Mouse (Mus musculus): ENCODE data around the gene BC048562.

BC048562 gene

DNA sequence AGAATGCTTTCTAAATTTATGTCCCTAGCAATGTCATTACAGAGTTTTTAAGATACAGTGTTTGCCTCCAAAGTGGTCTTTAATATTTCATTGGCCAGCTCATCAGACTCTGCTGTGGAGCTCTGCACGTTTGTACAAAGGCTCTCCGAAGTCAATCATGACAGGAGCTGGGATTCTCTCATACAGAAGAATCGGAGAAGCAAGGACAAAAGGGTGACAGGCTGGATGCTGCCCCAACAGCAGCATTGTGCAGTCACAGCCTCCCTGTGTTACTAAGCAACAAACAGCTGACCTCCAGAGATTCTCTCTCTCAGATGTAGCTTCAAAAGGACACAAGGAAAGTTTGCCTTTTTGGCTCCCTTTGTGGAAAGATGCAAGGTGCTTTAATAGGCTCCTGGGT lies at the start of gene BC048562:
BC048562 (plus strand) TSS at position 301 of the 400 bp plus-strand sequence.
- no peak for DNase-seq

- DNase-seq, result no peak
Observed at GRCm38 (mm10) chr9:108386816-108387215, 49.5 kb upstream of the BC048562 start.

- DNase-seq, result no peak
Observed at GRCm38 (mm10) chr9:108388601-108389000, 47.7 kb upstream of the BC048562 start.

DNA sequence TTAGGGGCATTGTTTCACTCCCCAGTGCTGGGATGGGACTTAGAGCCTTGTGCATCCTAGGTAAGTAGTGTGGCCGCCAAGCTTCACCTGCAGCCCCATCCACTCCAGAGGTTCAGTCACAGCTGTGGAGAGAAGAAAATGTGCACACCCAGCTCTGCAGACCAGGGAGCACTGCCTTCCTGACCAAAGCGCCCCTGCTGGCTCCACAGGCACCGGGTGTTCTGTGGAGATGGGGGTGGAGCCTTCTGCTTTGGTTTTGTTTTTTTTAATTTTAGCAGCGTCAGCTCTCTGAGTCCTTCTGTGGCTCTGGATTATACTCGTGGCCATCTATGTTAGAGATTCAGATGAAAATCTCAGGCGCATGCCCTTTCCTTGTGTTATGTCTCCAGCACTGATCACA lies 47.1 kb upstream of the BC048562 start:
- DNase-seq, result no peak

DNA sequence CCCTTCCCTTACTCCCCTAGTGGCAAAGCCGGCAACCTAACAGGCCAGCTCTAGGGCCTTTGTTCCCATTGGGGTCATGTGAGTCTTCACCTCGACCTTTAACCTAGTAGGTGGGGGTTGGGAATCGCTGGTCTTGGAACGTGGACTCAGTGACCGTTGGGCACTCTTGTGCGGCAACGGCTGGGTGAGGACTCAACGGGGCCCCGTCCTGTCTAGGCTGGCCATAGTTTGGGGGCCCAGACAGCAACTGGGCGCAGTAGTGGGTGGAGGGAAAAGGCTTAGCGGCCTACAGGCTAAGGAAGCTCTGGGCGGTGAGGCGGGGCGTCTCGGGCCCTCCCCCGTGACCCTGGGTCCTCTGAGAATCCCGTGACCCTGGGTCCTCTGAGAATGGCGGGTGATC lies 43.6 kb upstream of the BC048562 start, which contains the start of gene 1700102P08Rik:
1700102P08Rik (plus strand) TSS at position 130 of the 400 bp plus-strand sequence.
- DNase-seq, result no peak

GRCm38 (mm10) chr9:108394191-108394590 lies 42.1 kb upstream of the BC048562 start:
- no peak for DNase-seq

DNA sequence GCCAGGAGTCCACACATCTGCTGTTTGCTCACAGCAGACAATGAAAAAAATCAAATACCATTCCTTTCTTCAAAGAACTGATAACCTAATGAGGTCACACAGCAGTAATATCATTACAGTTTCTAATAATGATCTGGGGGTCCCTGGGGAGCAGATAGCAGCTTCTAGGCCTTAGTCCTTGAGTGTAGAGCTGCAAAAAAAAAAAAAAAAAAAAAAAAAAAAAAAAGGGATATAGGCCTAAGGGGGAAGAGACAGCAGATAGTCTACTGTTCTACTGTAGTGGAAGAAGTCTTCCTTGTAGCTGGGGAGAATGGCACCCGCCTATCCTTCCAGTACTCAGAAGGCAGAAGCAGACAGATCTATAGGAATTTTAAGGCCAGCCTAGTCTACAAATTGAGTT lies 40.9 kb upstream of the BC048562 start:
- DNase-seq, result no peak

GRCm38 (mm10) chr9:108398324-108398723 lies 38.0 kb upstream of the BC048562 start:
- no peak for DNase-seq

DNA sequence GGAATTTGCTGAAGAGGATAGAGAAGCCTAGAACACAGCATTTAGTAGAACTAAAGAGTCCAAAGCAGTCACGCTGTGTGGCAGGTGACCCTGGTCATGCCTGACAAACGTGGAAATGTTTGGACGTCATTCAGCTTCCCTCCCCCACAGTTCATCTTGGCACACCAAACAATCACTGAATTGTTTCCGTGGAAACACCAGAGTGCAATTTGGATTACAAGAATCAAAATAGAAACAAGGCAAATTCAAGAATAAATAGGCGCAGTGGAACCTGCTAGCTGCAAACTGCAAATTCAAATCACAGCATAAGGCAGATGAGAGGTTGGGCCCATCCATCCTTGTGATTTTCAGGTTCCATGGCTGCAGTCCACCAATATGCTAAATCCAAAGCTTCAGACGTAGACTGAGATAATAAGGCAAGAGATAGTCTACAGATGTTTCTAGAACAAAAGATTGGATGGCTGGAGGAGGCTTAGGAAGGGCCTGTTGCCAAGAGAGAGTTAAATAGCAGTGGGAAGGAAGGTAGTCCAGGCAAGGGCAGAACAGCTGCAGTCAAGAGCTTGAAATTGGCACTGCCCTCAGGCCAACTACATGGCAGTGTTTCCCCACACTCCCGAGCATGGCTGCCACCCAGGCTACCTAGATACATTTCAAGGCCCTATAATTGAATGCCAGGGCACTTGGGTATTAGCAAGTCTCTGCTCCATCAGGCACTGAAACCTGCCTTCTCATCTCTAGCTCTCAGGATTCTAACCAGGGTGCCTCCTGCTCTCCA lies 34.9 kb upstream of the BC048562 start:
- DNase-seq, result peak; percentile 65

DNA sequence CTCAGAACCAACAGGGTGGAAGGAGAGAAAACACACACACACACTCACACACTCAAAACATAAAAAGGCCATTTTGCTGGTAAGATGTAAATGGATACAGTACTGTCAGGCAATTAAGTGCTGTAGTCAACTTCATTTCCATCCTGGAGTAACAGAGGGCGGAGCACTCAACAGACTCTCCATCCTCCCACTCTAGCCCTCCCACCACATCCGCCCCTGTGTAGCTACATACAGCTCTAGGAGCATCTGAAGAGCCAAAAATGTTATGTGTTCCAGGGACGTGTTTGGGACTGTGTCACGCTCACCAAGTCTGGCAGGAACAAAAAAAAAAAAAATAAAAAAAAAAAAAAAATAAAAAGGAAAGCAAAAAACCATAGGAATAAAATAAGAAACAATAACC lies 33.2 kb upstream of the BC048562 start:
- no peak for DNase-seq

GRCm38 (mm10) chr9:108404451-108404850 lies 31.8 kb upstream of the BC048562 start:
- no peak for DNase-seq

DNA sequence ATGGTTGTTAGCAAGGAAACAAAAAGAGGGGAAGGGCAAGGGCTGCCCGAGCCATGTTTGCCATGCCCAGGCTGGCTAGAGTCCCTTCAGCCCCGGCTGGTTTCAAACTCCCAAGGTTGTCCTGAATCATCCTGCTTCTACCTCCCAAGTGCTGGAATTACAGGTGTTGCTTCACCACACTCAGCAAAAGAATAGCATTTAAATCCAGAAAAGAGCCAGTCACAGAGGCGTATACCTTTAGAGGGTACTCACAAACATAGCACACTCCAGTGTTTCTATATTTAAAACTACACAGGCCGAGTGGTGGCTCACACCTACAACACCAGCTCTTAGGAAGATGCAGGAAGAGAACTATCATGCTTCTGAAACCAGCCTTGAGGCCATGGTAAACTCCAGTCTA lies 26.7 kb upstream of the BC048562 start:
- no peak for DNase-seq

DNA sequence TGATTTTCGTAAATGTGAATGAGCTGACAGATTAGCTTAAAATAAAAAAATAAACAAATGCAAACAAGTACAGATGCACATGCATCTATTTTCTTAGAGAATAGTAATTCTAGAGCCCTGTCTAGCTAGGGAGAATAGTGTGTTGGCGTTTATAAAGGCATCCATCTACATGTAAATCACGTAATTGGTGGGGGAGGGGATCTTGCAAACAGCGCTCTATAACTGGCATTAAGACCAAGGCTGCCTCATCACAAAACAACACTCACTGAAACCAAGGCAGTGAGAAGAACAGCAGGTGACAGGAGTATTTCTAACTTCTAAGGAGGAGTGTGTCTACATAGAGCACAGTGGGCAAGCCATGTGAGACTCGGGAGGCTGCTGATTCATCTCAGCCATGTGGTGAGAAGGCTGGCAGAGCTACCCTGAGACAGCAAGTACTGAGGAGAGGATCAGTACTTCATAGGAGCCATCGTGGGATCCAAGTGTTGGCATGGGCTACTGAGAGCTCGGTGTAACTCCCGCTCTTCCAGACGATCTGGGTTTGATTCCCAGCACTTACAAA lies 24.8 kb upstream of the BC048562 start:
- DNase-seq, result no peak

- peak; percentile 64 for DNase-seq
Observed at GRCm38 (mm10) chr9:108412221-108412620, 24.1 kb upstream of the BC048562 start.

- DNase-seq, result no peak
Observed at GRCm38 (mm10) chr9:108428384-108428783, 7.9 kb upstream of the BC048562 start, which contains the start of gene Ccdc36. TSS of gene Ccdc36 (minus strand) at chr9:108428484.

- peak; percentile 22 for DNase-seq
Observed at GRCm38 (mm10) chr9:108431431-108432067, 4.7 kb upstream of the BC048562 start.

DNA sequence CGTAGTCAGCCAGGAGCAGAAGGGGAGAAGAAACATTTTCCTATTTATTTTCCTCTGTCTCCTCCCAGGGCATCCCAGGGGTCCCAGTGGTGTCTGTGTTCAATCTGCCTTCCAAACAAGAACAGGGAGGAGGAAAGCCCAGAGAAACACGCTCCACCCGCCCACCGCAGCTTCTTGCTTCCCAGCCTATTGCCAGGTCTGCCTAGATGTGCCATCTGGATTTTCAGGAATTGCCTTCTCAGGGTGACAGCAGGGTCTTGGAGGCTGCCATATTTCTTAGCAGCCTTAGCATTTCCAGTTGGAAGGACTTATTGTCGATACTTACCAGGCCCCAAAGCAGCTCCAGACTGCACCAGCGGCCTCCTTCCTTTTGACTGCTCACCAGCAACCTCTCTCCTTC lies 2.9 kb downstream of the BC048562 start:
- DNase-seq, result no peak

GRCm38 (mm10) chr9:108440485-108440884 lies 4.2 kb downstream of the BC048562 start:
- DNase-seq, result no peak

GRCm38 (mm10) chr9:108441236-108441919 lies 5.1 kb downstream of the BC048562 start:
- no peak for DNase-seq

DNA sequence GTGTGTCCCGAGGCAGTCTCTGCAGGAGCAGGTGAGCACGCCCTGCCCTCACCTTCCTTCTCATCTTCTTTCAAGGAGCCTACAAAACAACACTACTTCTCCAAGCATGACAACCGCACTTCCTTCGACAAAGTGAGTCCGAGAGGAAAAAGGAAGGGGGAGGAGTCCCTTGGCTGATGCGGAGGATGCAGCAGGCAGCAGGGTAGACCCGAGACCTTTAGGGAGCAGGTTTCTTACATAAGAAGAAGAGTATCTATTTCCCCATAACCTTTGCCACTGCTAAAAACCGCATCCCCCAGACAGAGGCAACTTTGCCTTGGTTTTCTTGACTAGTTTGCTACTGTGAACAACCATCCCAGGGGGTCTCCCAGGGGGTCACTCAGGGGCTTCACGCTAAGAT lies 8.8 kb downstream of the BC048562 start:
- no peak for DNase-seq

DNA sequence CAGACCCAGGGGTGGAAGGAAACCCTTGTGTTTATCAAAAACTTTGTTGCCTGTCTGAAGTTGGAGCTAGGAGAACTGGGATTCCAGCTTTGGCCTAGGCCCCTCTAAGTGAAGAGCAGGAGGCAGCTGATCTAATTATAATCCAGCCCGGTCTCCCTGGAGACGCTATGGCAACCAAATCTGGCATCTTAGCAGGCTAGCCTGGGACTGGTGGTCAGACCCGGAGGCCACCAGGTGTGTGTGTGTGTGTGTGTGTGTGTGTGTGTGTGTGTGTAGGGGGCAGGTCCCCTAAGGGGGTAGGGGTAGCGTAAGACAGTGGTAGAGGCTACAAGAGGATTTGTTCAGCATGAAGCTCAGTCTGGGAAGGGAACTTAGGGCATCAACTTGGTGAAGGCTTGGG lies 13.6 kb downstream of the BC048562 start:
- DNase-seq, result peak; percentile 21

DNA sequence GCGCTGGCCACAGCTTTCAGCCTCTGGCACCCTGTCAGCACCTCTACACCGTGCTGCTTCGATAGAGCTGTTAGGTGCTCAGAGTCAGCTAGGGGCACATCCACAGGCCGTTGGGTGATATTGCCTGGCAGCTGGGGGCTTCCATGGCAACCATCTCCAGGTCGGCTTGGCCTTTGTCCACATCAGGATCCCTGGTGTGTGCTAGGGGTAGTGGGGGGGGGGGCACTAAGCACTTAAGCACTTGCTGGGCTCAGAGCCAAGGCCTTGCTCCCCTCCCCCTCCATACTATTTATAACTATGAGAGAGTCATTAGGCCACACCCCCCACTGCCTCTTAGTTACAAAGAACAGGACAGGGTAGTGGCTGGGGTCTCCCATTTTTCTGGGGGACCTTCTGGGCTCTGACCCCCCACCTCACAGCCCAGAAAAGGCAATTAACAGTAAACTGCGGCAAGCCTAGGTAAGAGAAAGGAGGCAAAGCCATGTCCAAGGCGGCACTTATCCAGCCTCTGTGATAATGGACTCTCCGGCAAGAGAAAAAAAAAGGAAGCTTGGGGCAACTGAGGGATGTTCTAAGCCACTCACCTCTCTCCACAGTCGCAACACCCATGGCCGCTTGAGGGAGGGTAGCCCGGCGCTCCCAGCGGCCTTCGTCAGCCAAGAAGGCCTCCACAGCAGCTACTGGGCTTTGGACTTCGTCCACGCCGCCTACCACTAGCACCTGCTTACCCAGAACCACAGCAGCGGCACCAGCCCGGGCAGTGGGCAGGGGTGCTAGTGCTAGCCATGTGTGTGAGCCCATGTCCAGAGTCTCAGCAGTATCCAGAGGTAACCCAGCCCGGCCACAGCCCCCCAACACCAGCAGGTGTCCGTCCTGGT lies 14.2 kb downstream of the BC048562 start:
- DNase-seq, result peak; percentile 34

GRCm38 (mm10) chr9:108451170-108451493 lies 14.8 kb downstream of the BC048562 start:
- DNase-seq, result no peak
